Mouse (Mus musculus) heart, adult 2 months (tissue): ENCODE data around the gene Tmem167b.

Experiments
- CTCF ChIP-seq: fragments of 200-600 bp; IDR thresholded peaks from 2 replicates; pipeline ENCODE4 v1.8.1; 2022; ENCODE audit warnings: antibody characterized with exemption, mild to moderate bottlenecking, moderate library complexity
- POLR2A ChIP-seq: fragments of 200-500 bp; IDR thresholded peaks from 2 replicates; pipeline ENCODE4 v1.6.1; 2011; ENCODE audit warnings: mild to moderate bottlenecking, low read depth, low read length, control low read depth; ENCODE audit not compliant: insufficient read depth

DNA sequence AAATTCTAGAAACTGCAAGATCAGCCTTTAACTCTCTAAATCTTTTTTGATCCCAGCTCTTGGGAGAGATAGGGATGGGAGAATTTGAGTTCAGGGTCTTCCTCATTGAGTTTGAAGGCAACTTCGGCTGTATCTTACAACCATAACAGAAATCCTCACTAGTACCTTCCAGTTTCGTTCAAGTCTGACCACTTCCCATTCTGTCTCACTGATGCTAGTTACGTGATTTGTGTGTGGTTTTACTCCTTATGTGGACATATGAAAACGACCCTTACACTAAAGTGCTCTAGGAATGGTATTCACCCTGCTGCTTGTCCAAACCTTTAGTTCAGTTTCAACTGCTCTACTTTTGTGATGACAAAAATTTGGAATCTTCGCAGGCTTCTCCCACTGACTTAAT is 11.8 kb upstream of the Tmem167b start:
- TF ChIP-seq POLR2A (no peak), CTCF (no peak)
